19 mouse cellular contexts compared by ENCODE assay signal in genomic region chr3:157472674-157473073, GRCm38 (mm10).
"Had no signal": no experiment of that assay in that cellular context is flagged by ENCODE, and none has a peak within 500 bp of the region (broad histone marks: within the 10 kb centered on the region; RNA-seq: fewer than 3 reads in every experiment).

No protein-coding gene starts in this region.

- H3K9ac ChIP-seq: limb, embryonic 12.5 days; liver, embryonic 12.5 days; liver, embryonic 15.5 days; lung, embryonic 15.5 days; midbrain, embryonic 12.5 days; midbrain, embryonic 15.5 days; neural tube, embryonic 13.5 days; stomach, embryonic 15.5 days had no signal

- ATAC-seq: liver, embryonic 12.5 days; midbrain, embryonic 15.5 days had no signal

- H3K27ac ChIP-seq: kidney, postnatal 0 days; left cerebral cortex, adult 2 months; limb, embryonic 12.5 days; liver, embryonic 12.5 days; liver, embryonic 15.5 days; lung, embryonic 15.5 days; macrophage; midbrain, embryonic 12.5 days; midbrain, embryonic 15.5 days; neural tube, embryonic 13.5 days; stomach, embryonic 15.5 days had no signal

- H3K36me3 ChIP-seq: limb, embryonic 12.5 days; liver, embryonic 12.5 days; liver, embryonic 15.5 days; lung, embryonic 15.5 days; midbrain, embryonic 12.5 days; midbrain, embryonic 15.5 days; neural tube, embryonic 13.5 days; stomach, embryonic 15.5 days had no signal

- H3K27me3 ChIP-seq: limb, embryonic 12.5 days; liver, embryonic 12.5 days; liver, embryonic 15.5 days; lung, embryonic 15.5 days; midbrain, embryonic 12.5 days; midbrain, embryonic 15.5 days; neural tube, embryonic 13.5 days; stomach, embryonic 15.5 days had no signal

- DNase-seq: kidney, postnatal 36 days; layer of hippocampus, postnatal 36 days; liver; lung, adult 18-20 months; retina, postnatal 1 day; right cerebral cortex, postnatal 25 days; spleen, adult 18-20 months; thymus, postnatal 25 days had no signal

- H3K4me3 ChIP-seq: left cerebral cortex, adult 2 months; limb, embryonic 12.5 days; liver, embryonic 12.5 days; liver, embryonic 15.5 days; lung, embryonic 15.5 days; midbrain, embryonic 12.5 days; midbrain, embryonic 15.5 days; neural tube, embryonic 13.5 days; stomach, embryonic 15.5 days had no signal

- H3K4me2 ChIP-seq: limb, embryonic 12.5 days; liver, embryonic 12.5 days; liver, embryonic 15.5 days; lung, embryonic 15.5 days; midbrain, embryonic 12.5 days; midbrain, embryonic 15.5 days; neural tube, embryonic 13.5 days; stomach, embryonic 15.5 days had no signal

- H3K9me3 ChIP-seq: limb, embryonic 12.5 days; liver, embryonic 12.5 days; liver, embryonic 15.5 days; lung, embryonic 15.5 days; midbrain, embryonic 12.5 days; midbrain, embryonic 15.5 days; neural tube, embryonic 13.5 days; stomach, embryonic 15.5 days had no signal

- H3K4me1 ChIP-seq: limb, embryonic 12.5 days; liver, embryonic 12.5 days; liver, embryonic 15.5 days; lung, embryonic 15.5 days; midbrain, embryonic 12.5 days; midbrain, embryonic 15.5 days; neural tube, embryonic 13.5 days; stomach, embryonic 15.5 days had no signal
